Mouse (Mus musculus) adrenal gland, adult 8-10 months (tissue): ENCODE results near the gene Tmem256. TPM values are rescaled to one million over a fixed set of nuclear protein-coding genes. Genes with fewer than 3 reads are reported as not detected.

Experiments
- DNase-seq: peaks from one replicate; pipeline ENCODE4 v3.0.0; 2022
- total RNA-seq, 4 experiments: library from RNA; stranded (reverse); gene quantifications; 2 replicates each; pipeline ENCODE4 v1.2.4; 2022

Gene Tmem256
- total RNA-seq, 4 experiments from 2014 or later: 122 to 164 (median 149) TPM

GRCm38 (mm10) chr11:69815155-69815554 lies 23.2 kb upstream of the Tmem256 start, which contains the start of gene Gm39566:
TSS of gene Gm39566 (minus strand) at chr11:69815298.
- DNase-seq: no peak

- DNase-seq: no peak
These were observed 21.8 kb upstream of the Tmem256 start for GRCm38 (mm10) chr11:69816520-69816919.

- no peak for DNase-seq
These were observed 19.9 kb upstream of the Tmem256 start, which contains the start of gene Spem2 for GRCm38 (mm10) chr11:69818365-69818764. TSS of gene Spem2 (minus strand) at chr11:69818465.

GRCm38 (mm10) chr11:69818871-69819270 lies 19.4 kb upstream of the Tmem256 start:
- no peak for DNase-seq

- no peak for DNase-seq
These were observed 16.2 kb upstream of the Tmem256 start, which contains the start of gene Spem1 for GRCm38 (mm10) chr11:69822080-69822479. TSS of gene Spem1 (minus strand) at chr11:69822180.

GRCm38 (mm10) chr11:69823456-69823855 lies 14.9 kb upstream of the Tmem256 start:
- DNase-seq: no peak

- DNase-seq: no peak
These were observed 9.5 kb upstream of the Tmem256 start for GRCm38 (mm10) chr11:69828832-69829231.

- no peak for DNase-seq
These were observed 4.8 kb upstream of the Tmem256 start for GRCm38 (mm10) chr11:69833554-69833953.

GRCm38 (mm10) chr11:69834001-69834549 lies 4.2 kb upstream of the Tmem256 start:
- no peak for DNase-seq

- no peak for DNase-seq
These were observed 2.9 kb upstream of the Tmem256 start for GRCm38 (mm10) chr11:69835326-69835965.

GRCm38 (mm10) chr11:69835966-69836335 lies 2.4 kb upstream of the Tmem256 start:
- no peak for DNase-seq

- peak; percentile 31 for DNase-seq
These were observed 1.4 kb upstream of the Tmem256 start for GRCm38 (mm10) chr11:69836703-69837576.

GRCm38 (mm10) chr11:69837604-69837951 lies 736 bp upstream of the Tmem256 start, which contains the start of gene Nlgn2:
TSS of gene Nlgn2 (minus strand) at chr11:69837784.
- no peak for DNase-seq

GRCm38 (mm10) chr11:69838714-69839104 lies 395 bp downstream of the Tmem256 start:
- DNase-seq: no peak

- DNase-seq: peak; percentile 90
These were observed 7.9 kb downstream of the Tmem256 start, which contains the start of gene Plscr3 for GRCm38 (mm10) chr11:69846198-69846680. TSS of gene Plscr3 (plus strand) at chr11:69846376.

- no peak for DNase-seq
These were observed 8.7 kb downstream of the Tmem256 start for GRCm38 (mm10) chr11:69846738-69847688.

- DNase-seq: no peak
These were observed 9.7 kb downstream of the Tmem256 start for GRCm38 (mm10) chr11:69848021-69848420.

- no peak for DNase-seq
These were observed 10.8 kb downstream of the Tmem256 start for GRCm38 (mm10) chr11:69849128-69849527.

GRCm38 (mm10) chr11:69849884-69850283 lies 11.6 kb downstream of the Tmem256 start:
- no peak for DNase-seq

GRCm38 (mm10) chr11:69850754-69851153 lies 12.4 kb downstream of the Tmem256 start:
- DNase-seq: no peak

GRCm38 (mm10) chr11:69853994-69854393 lies 15.7 kb downstream of the Tmem256 start:
- no peak for DNase-seq

GRCm38 (mm10) chr11:69854680-69855079 lies 16.4 kb downstream of the Tmem256 start:
- no peak for DNase-seq
